Mouse (Mus musculus): Measurements from ENCODE around the gene Lrp2bp. TPM values are rescaled to one million over a fixed set of nuclear protein-coding genes. Genes with fewer than 3 reads are reported as not detected.

Lrp2bp gene
- total and polyA plus RNA-seq, 3 experiments = 0.40 TPM; not detected in 2

Other genes starting within 250 kb of the Lrp2bp start
- not detected in 2 replicates for gene Pdlim3, start 113.8 kb upstream of the Lrp2bp start, total RNA-seq (2012; rRNA removed)
- gene Pdlim3, start 113.8 kb upstream of the Lrp2bp start, polyA plus RNA-seq (2012; ENCODE audit: insufficient read depth in 1 of 2, insufficient read length in 2 of 2, low read depth in 1 of 2, low replicate concordance in 2 of 2, missing spikeins in 1 of 2) = not detected
- not detected in 2 replicates for gene Ccdc110, start 64.7 kb upstream of the Lrp2bp start, total RNA-seq (2012; rRNA removed)
- not detected for gene Ccdc110, start 64.7 kb upstream of the Lrp2bp start, polyA plus RNA-seq (2012; ENCODE audit: insufficient read depth in 1 of 2, insufficient read length in 2 of 2, low read depth in 1 of 2, low replicate concordance in 2 of 2, missing spikeins in 1 of 2)
- 0.65 and 0.81 TPM in 2 replicates for gene 1700029J07Rik, start 24.1 kb upstream of the Lrp2bp start, total RNA-seq (2012; rRNA removed)
- gene 1700029J07Rik, start 24.1 kb upstream of the Lrp2bp start, polyA plus RNA-seq (2012; ENCODE audit: insufficient read depth in 1 of 2, insufficient read length in 2 of 2, low read depth in 1 of 2, low replicate concordance in 2 of 2, missing spikeins in 1 of 2) = 1 to 10 TPM in 1 of 2 experiments, not detected in 1; 1.5 TPM
- 45.0 and 61.7 TPM in 2 replicates for gene Ufsp2, start 23.8 kb upstream of the Lrp2bp start, total RNA-seq (2012; rRNA removed)
- gene Ufsp2, start 23.8 kb upstream of the Lrp2bp start, polyA plus RNA-seq (2012; ENCODE audit: insufficient read depth in 1 of 2, insufficient read length in 2 of 2, low read depth in 1 of 2, low replicate concordance in 2 of 2, missing spikeins in 1 of 2) = 10 to 100 TPM in 1 of 2 experiments, not detected in 1; 58.9 TPM
- gene Ankrd37, start 6.4 kb downstream of the Lrp2bp start, total RNA-seq (2012; rRNA removed) = 15.5 and 139 TPM in 2 replicates
- 10 to 100 TPM in 1 of 2 experiments, not detected in 1; 30.8 TPM for gene Ankrd37, start 6.4 kb downstream of the Lrp2bp start, polyA plus RNA-seq (2012; ENCODE audit: insufficient read depth in 1 of 2, insufficient read length in 2 of 2, low read depth in 1 of 2, low replicate concordance in 2 of 2, missing spikeins in 1 of 2)
- gene Cfap97, start 152.5 kb downstream of the Lrp2bp start, total RNA-seq (2012; rRNA removed) = 8.5 TPM in 2 replicates
- gene Cfap97, start 152.5 kb downstream of the Lrp2bp start, polyA plus RNA-seq (2012; ENCODE audit: insufficient read depth in 1 of 2, insufficient read length in 2 of 2, low read depth in 1 of 2, low replicate concordance in 2 of 2, missing spikeins in 1 of 2) = 1 to 10 TPM in 1 of 2 experiments, not detected in 1; 9.3 TPM
- 20.0 and 25.1 TPM in 2 replicates for gene Snx25, start 152.9 kb downstream of the Lrp2bp start, total RNA-seq (2012; rRNA removed)
- 10 to 100 TPM in 1 of 2 experiments, not detected in 1; 23.1 TPM for gene Snx25, start 152.9 kb downstream of the Lrp2bp start, polyA plus RNA-seq (2012; ENCODE audit: insufficient read depth in 1 of 2, insufficient read length in 2 of 2, low read depth in 1 of 2, low replicate concordance in 2 of 2, missing spikeins in 1 of 2)
- 311 and 342 TPM in 2 replicates for gene Slc25a4, start 212.0 kb downstream of the Lrp2bp start, total RNA-seq (2012; rRNA removed)
- 100 to 1,000 TPM; 188 to 471 TPM for gene Slc25a4, start 212.0 kb downstream of the Lrp2bp start, polyA plus RNA-seq (2012; ENCODE audit: insufficient read depth in 1 of 2, insufficient read length in 2 of 2, low read depth in 1 of 2, low replicate concordance in 2 of 2, missing spikeins in 1 of 2)